11 mouse cellular contexts compared by ENCODE assay signal in the genomic region with DNA sequence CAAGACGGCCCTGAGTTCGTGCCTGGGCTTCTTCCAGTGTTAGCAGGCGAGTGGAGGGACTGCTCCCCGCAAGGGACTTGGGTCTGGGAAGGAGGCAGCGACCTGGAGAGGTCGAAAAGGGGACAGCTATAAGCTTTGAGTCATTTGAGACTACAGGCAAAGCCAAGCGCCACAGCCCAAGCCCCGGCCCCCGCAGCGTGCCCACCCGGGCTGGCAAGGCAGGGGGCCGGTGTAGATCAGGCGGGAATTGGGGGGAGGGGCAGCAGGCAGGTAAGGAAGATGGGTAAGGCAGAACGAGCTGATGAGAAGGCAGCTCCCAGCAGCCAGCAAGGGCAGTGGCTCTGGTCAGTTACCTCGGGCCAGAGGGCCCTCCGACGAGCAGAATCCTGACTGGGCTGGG. TPM values are rescaled to one million over a fixed set of nuclear protein-coding genes. Genes with fewer than 3 reads are reported as not detected.
DNase-seq lines count a peak whose midpoint lies in the region; ATAC-seq lines count a peak whose summit lies in the region.
"Had no signal": no experiment of that assay in that cellular context is flagged by ENCODE, and none has a peak within 500 bp of the region (broad histone marks: within the 10 kb centered on the region; RNA-seq: fewer than 3 reads in every experiment).

No protein-coding gene starts in this region.

- no peak for DNase-seq in heart, postnatal 25 days (ENCODE audit: low spot score)
- DNase-seq in midbrain, embryonic 14.5 days: no peak
- DNase-seq in right cerebral cortex, postnatal 14 days: no peak
- DNase-seq in ovary, postnatal 36 days (ENCODE audit: low spot score): no peak
- DNase-seq: gastrocnemius, postnatal 25 days had no signal

- ATAC-seq in heart, embryonic 13.5 days (ENCODE audit: extremely low read depth, insufficient number of reproducible peaks, low FRiP score, low TSS enrichment): no peak
- ATAC-seq in midbrain, embryonic 12.5 days (ENCODE audit: low FRiP score, low read depth): no peak
- ATAC-seq in midbrain, embryonic 14.5 days (ENCODE audit: low FRiP score, low TSS enrichment): no peak
- ATAC-seq in embryonic facial prominence, embryonic 15.5 days (ENCODE audit: insufficient number of reproducible peaks, low FRiP score, low TSS enrichment, low read depth): no peak
- no peak for ATAC-seq in neural tube, embryonic 13.5 days (ENCODE audit: low read depth)

- intact Hi-C loops in heart, postnatal 25 days (cut with DNase I): no loop called here

- H3K27me3 ChIP-seq in heart, embryonic 13.5 days (replicated peaks): peaks cover 12% of the 10 kb centered on the region
- no peaks in the 10 kb centered on the region for H3K27me3 ChIP-seq in midbrain, embryonic 12.5 days
- no peaks in the 10 kb centered on the region for H3K27me3 ChIP-seq in midbrain, embryonic 14.5 days (ENCODE audit: control insufficient read depth, insufficient read depth, low read length)
- H3K27me3 ChIP-seq in embryonic facial prominence, embryonic 15.5 days: no peaks in the 10 kb centered on the region
- no peaks in the 10 kb centered on the region for H3K27me3 ChIP-seq in neural tube, embryonic 13.5 days

- H3K4me2 ChIP-seq in heart, embryonic 13.5 days: peak overlapping the region; percentile 25
- no peak overlapping the region for H3K4me2 ChIP-seq in midbrain, embryonic 12.5 days (replicated peaks)
- H3K4me2 ChIP-seq in midbrain, embryonic 14.5 days (ENCODE audit: low read length): no peak overlapping the region
- H3K4me2 ChIP-seq in embryonic facial prominence, embryonic 15.5 days (replicated peaks): peak overlapping the region; percentile 48
- 0 out of 2 replicates have a peak overlapping the region, but pooled peaks have one; percentile 1 for H3K4me2 ChIP-seq in neural tube, embryonic 13.5 days

- H3K27ac ChIP-seq in heart, embryonic 13.5 days (replicated peaks): no peak overlapping the region
- no peak overlapping the region for H3K27ac ChIP-seq in midbrain, embryonic 12.5 days (replicated peaks)
- no peak overlapping the region for H3K27ac ChIP-seq in midbrain, embryonic 14.5 days (replicated peaks; ENCODE audit: low read depth, low read length)
- H3K27ac ChIP-seq in embryonic facial prominence, embryonic 15.5 days (replicated peaks): peak overlapping the region; percentile 79
- H3K27ac ChIP-seq in neural tube, embryonic 13.5 days (replicated peaks): no peak overlapping the region

- H3K9me3 ChIP-seq in heart, embryonic 13.5 days: no peaks in the 10 kb centered on the region
- no peaks in the 10 kb centered on the region for H3K9me3 ChIP-seq in midbrain, embryonic 12.5 days
- H3K9me3 ChIP-seq in midbrain, embryonic 14.5 days (ENCODE audit: control insufficient read depth, low read length): no peaks in the 10 kb centered on the region
- no peaks in the 10 kb centered on the region for H3K9me3 ChIP-seq in embryonic facial prominence, embryonic 15.5 days (replicated peaks)
- H3K9me3 ChIP-seq in neural tube, embryonic 13.5 days: no peaks in the 10 kb centered on the region

- WGBS in heart, embryonic 13.5 days: 26% methylated on average over 17 of the region's 17 CpGs
- 21% methylated on average over 17 of the region's 17 CpGs for whole genome bisulfite sequencing in midbrain, embryonic 12.5 days
- WGBS in midbrain, embryonic 14.5 days: 33% methylated on average over 17 of the region's 17 CpGs
- WGBS in embryonic facial prominence, embryonic 15.5 days: 14% methylated on average over 17 of the region's 17 CpGs
- WGBS in neural tube, embryonic 13.5 days: 24% methylated on average over 17 of the region's 17 CpGs

- H3K36me3 ChIP-seq in heart, embryonic 13.5 days: peaks cover 84% of the 10 kb centered on the region
- peaks cover 94% of the 10 kb centered on the region for H3K36me3 ChIP-seq in midbrain, embryonic 12.5 days
- H3K36me3 ChIP-seq in midbrain, embryonic 14.5 days (ENCODE audit: control insufficient read depth, insufficient read depth, low read length): peaks cover 94% of the 10 kb centered on the region
- peaks cover 56% of the 10 kb centered on the region for H3K36me3 ChIP-seq in embryonic facial prominence, embryonic 15.5 days
- peaks cover 92% of the 10 kb centered on the region for H3K36me3 ChIP-seq in neural tube, embryonic 13.5 days

- 0 out of 2 replicates have a peak overlapping the region, but pooled peaks have one; percentile 3 for H3K4me3 ChIP-seq in heart, embryonic 13.5 days
- no peak overlapping the region for H3K4me3 ChIP-seq in midbrain, embryonic 12.5 days
- H3K4me3 ChIP-seq in midbrain, embryonic 14.5 days (replicated peaks; ENCODE audit: low read depth, low read length): no peak overlapping the region
- H3K4me3 ChIP-seq in embryonic facial prominence, embryonic 15.5 days (replicated peaks): peak overlapping the region; percentile 26
- no peak overlapping the region for H3K4me3 ChIP-seq in neural tube, embryonic 13.5 days

- H3K9ac ChIP-seq in heart, embryonic 13.5 days: peak overlapping the region; percentile 52; the same call in 1 of the 2 replicates
- 0 out of 2 replicates have a peak overlapping the region, but pooled peaks have one; percentile 24 for H3K9ac ChIP-seq in midbrain, embryonic 12.5 days (replicated peaks)
- H3K9ac ChIP-seq in midbrain, embryonic 14.5 days (replicated peaks; ENCODE audit: low read length): no peak overlapping the region; the same call in 1 of the 2 replicates
- H3K9ac ChIP-seq in embryonic facial prominence, embryonic 15.5 days: peak overlapping the region; percentile 31; the same call in 1 of the 2 replicates
- H3K9ac ChIP-seq in neural tube, embryonic 13.5 days: no peak overlapping the region

- peaks cover 12% of the 10 kb centered on the region for H3K4me1 ChIP-seq in heart, embryonic 13.5 days
- H3K4me1 ChIP-seq in midbrain, embryonic 12.5 days: peaks cover 14% of the 10 kb centered on the region
- peaks cover 1% of the 10 kb centered on the region for H3K4me1 ChIP-seq in midbrain, embryonic 14.5 days (ENCODE audit: control insufficient read depth, insufficient read depth, low read length)
- peaks cover 15% of the 10 kb centered on the region for H3K4me1 ChIP-seq in embryonic facial prominence, embryonic 15.5 days
- peaks cover 18% of the 10 kb centered on the region for H3K4me1 ChIP-seq in neural tube, embryonic 13.5 days (replicated peaks)

RNA-seq across cellular contexts. Expression of gene Arhgap33, which starts 8.5 kb away (rescaled TPM):
- polyA plus RNA-seq in heart, embryonic 13.5 days (2015; fragmentation: Nextera tagmentation; extraction: Ambion mirVana): 8.0 and 9.3 TPM in 2 replicates
- 1 to 10 TPM in 1 of 2 experiments, under 1 TPM in 1; 0.81 to 1.1 TPM for total RNA-seq in heart, postnatal 25 days (2021)
- polyA plus RNA-seq in midbrain, embryonic 12.5 days (2016; fragmentation: Nextera tagmentation; extraction: Ambion mirVana): 96.3 and 99.5 TPM in 2 replicates
- 101 and 129 TPM in 2 replicates for polyA plus RNA-seq in midbrain, embryonic 14.5 days (2014; fragmentation: Nextera tagmentation; extraction: Ambion mirVana)
- 12.2 and 16.2 TPM in 2 replicates for polyA plus RNA-seq in embryonic facial prominence, embryonic 15.5 days (2015; fragmentation: Nextera tagmentation; extraction: Ambion mirVana)
- polyA plus RNA-seq in neural tube, embryonic 13.5 days (2015; fragmentation: Nextera tagmentation; extraction: Ambion mirVana): 86.8 and 95.2 TPM in 2 replicates

RNA-seq across cellular contexts. Expression of gene Hspb6, which starts 25.6 kb away (rescaled TPM):
- polyA plus RNA-seq in heart, embryonic 13.5 days (2015; fragmentation: Nextera tagmentation; extraction: Ambion mirVana): 76.6 and 86.4 TPM in 2 replicates
- total RNA-seq in heart, postnatal 25 days (2021): 100 to 1,000 TPM; 720 to 731 TPM
- polyA plus RNA-seq in midbrain, embryonic 12.5 days (2016; fragmentation: Nextera tagmentation; extraction: Ambion mirVana): 5.8 and 6.2 TPM in 2 replicates
- polyA plus RNA-seq in midbrain, embryonic 14.5 days (2014; fragmentation: Nextera tagmentation; extraction: Ambion mirVana): 6.3 and 7.4 TPM in 2 replicates
- polyA plus RNA-seq in embryonic facial prominence, embryonic 15.5 days (2015; fragmentation: Nextera tagmentation; extraction: Ambion mirVana): 19.9 and 22.2 TPM in 2 replicates
- polyA plus RNA-seq in neural tube, embryonic 13.5 days (2015; fragmentation: Nextera tagmentation; extraction: Ambion mirVana): 6.6 TPM in 2 replicates

RNA-seq across cellular contexts. Expression of gene Proser3, which starts 25.7 kb away (rescaled TPM):
- polyA plus RNA-seq in heart, embryonic 13.5 days (2015; fragmentation: Nextera tagmentation; extraction: Ambion mirVana): 8.7 and 9.6 TPM in 2 replicates
- total RNA-seq in heart, postnatal 25 days (2021): 1 to 10 TPM; 4.5 to 4.7 TPM
- 15.1 TPM in 2 replicates for polyA plus RNA-seq in midbrain, embryonic 12.5 days (2016; fragmentation: Nextera tagmentation; extraction: Ambion mirVana)
- 7.4 and 10.9 TPM in 2 replicates for polyA plus RNA-seq in midbrain, embryonic 14.5 days (2014; fragmentation: Nextera tagmentation; extraction: Ambion mirVana)
- polyA plus RNA-seq in embryonic facial prominence, embryonic 15.5 days (2015; fragmentation: Nextera tagmentation; extraction: Ambion mirVana): 11.6 and 17.6 TPM in 2 replicates
- 6.7 and 8.6 TPM in 2 replicates for polyA plus RNA-seq in neural tube, embryonic 13.5 days (2015; fragmentation: Nextera tagmentation; extraction: Ambion mirVana)

RNA-seq across cellular contexts. Expression of gene Prodh2, which starts 33.0 kb away (rescaled TPM):
- 0.13 and 1.0 TPM in 2 replicates for polyA plus RNA-seq in heart, embryonic 13.5 days (2015; fragmentation: Nextera tagmentation; extraction: Ambion mirVana)
- not detected for total RNA-seq in heart, postnatal 25 days (2021)
- polyA plus RNA-seq in midbrain, embryonic 12.5 days (2016; fragmentation: Nextera tagmentation; extraction: Ambion mirVana): 0.39 TPM in 1 of 2 replicates, not detected in the other
- not detected in 2 replicates for polyA plus RNA-seq in midbrain, embryonic 14.5 days (2014; fragmentation: Nextera tagmentation; extraction: Ambion mirVana)
- not detected in 2 replicates for polyA plus RNA-seq in embryonic facial prominence, embryonic 15.5 days (2015; fragmentation: Nextera tagmentation; extraction: Ambion mirVana)
- not detected in 2 replicates for polyA plus RNA-seq in neural tube, embryonic 13.5 days (2015; fragmentation: Nextera tagmentation; extraction: Ambion mirVana)
- total RNA-seq: gastrocnemius, postnatal 25 days; hematopoietic stem cell, adult 5-6 weeks; neutrophil, adult 5-6 weeks had no signal

RNA-seq across cellular contexts. Expression of gene Lin37, which starts 33.2 kb away (rescaled TPM):
- polyA plus RNA-seq in heart, embryonic 13.5 days (2015; fragmentation: Nextera tagmentation; extraction: Ambion mirVana): 31.0 and 36.9 TPM in 2 replicates
- 10 to 100 TPM; 15.1 to 15.5 TPM for total RNA-seq in heart, postnatal 25 days (2021)
- polyA plus RNA-seq in midbrain, embryonic 12.5 days (2016; fragmentation: Nextera tagmentation; extraction: Ambion mirVana): 53.0 and 54.9 TPM in 2 replicates
- 49.9 and 59.1 TPM in 2 replicates for polyA plus RNA-seq in midbrain, embryonic 14.5 days (2014; fragmentation: Nextera tagmentation; extraction: Ambion mirVana)
- polyA plus RNA-seq in embryonic facial prominence, embryonic 15.5 days (2015; fragmentation: Nextera tagmentation; extraction: Ambion mirVana): 45.6 and 46.8 TPM in 2 replicates
- 60.9 and 62.9 TPM in 2 replicates for polyA plus RNA-seq in neural tube, embryonic 13.5 days (2015; fragmentation: Nextera tagmentation; extraction: Ambion mirVana)

Comparison
In these comparisons a context has a peak if more than half of its experiments do, and no peak if none do; other contexts are left out.
1. H3K9ac ChIP-seq: peak in heart, embryonic 13.5 days (single experiment), midbrain, embryonic 12.5 days (single experiment) and embryonic facial prominence, embryonic 15.5 days (single experiment); none in midbrain, embryonic 14.5 days (single experiment) and neural tube, embryonic 13.5 days (single experiment).
2. H3K4me2 ChIP-seq: peak in heart, embryonic 13.5 days (single experiment), embryonic facial prominence, embryonic 15.5 days (single experiment) and neural tube, embryonic 13.5 days (single experiment); none in midbrain, embryonic 12.5 days (single experiment) and midbrain, embryonic 14.5 days (single experiment).
3. H3K4me3 ChIP-seq: peak in heart, embryonic 13.5 days (single experiment) and embryonic facial prominence, embryonic 15.5 days (single experiment); none in midbrain, embryonic 12.5 days (single experiment), midbrain, embryonic 14.5 days (single experiment) and neural tube, embryonic 13.5 days (single experiment).